Mouse (Mus musculus): ENCODE results near the gene Glb1l. TPM values are rescaled to one million over a fixed set of nuclear protein-coding genes. Genes with fewer than 3 reads are reported as not detected.

Glb1l gene
- polyA plus RNA-seq, 1 experiment from 2014 or later: 47.4 TPM

DNA sequence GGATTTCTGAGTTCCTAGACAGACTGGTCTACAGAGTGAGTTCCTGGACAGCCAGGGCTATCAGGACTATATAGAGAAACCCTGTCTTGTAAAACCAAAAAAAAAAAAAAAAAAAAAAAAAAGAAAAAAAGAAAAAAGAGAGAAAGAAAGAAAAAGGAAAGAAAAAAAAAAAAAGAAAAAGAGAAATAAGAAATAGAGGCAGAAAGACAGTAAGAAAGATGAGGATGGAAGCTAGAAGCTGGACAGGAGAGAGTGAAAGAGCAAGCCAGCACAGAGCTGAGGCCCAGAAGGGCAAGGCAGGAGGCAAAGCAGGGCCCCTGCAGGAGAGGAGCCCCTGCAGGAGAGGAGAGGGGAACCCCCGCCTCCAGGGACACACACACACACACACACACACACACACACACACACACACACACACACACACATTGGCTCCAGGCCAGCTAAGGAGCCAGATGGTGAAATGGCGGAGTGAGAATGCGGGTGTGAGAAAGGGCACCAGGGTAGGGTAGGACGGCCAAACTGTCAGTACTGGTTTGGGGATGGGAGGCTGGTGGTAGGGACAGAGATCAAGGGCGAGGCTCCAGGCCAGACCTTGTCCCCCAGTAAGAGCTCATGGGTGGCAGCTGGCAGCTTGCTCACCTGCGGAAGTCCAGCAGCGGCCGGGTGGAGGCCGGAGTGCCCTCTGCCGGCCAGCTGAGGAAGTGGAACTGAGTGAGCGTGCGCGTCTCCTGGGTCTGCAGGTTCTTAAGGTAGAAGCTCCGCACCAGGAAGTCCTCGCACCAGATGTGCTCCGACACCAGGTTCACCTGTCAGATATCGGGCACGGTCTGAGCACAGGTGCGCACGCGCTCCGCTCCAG, 40.7 kb upstream of the Glb1l start:
- peak; percentile 89 for TF ChIP-seq CTCF (IDR thresholded peaks at IDR 0.05; ENCODE audit: low read depth)
- Histone ChIP-seq H3K27me3 (ENCODE audit: insufficient read depth, low read length) (no peaks in the 10 kb centered on the region), H3K9ac (ENCODE audit: low read depth, low read length) (no peak overlapping the region), H3K27ac (no peak overlapping the region), H3K4me2 (ENCODE audit: low read length) (peak overlapping the region; percentile 42), H3K4me1 (replicated peaks; ENCODE audit: insufficient read depth, low read length) (peaks cover 10% of the 10 kb centered on the region; the same call in 1 of the 2 replicates), H3K4me3 (replicated peaks; ENCODE audit: low read depth, low read length) (no peak overlapping the region; the same call in 1 of the 2 replicates), H3K36me3 (ENCODE audit: insufficient read depth, low read length) (no peaks in the 10 kb centered on the region), H3K9me3 (replicated peaks; ENCODE audit: low read length) (no peaks in the 10 kb centered on the region)
- ATAC-seq (replicated peaks; ENCODE audit: low FRiP score, low read depth): peak; percentile 42
- 4% methylated on average over 22 of the region's 22 CpGs for WGBS
- DNase-seq (ENCODE audit: low spot score): peak; percentile 76

DNA sequence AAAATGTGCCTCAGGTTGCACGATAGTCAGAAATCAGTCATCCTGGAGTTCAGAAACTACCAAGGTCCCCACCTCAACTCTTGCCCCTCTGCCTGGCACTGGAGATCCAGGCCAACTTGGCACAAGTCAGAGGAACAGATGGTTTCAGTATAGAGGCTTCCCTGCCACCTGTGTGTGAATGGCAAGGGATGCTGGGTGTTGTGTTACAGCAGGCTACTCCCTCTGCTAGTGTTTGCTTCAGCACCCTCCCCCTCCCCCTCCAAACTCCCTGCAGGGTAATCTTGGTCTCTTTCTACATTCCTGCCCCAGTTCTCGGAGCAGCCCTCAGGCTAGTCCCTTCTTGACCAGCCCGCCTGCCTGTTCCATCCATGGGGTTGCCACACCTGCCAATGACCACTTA, 39.9 kb upstream of the Glb1l start:
- no peak overlapping the region for H3K9ac ChIP-seq (ENCODE audit: low read depth, low read length)
- no peaks in the 10 kb centered on the region for H3K9me3 ChIP-seq (replicated peaks; ENCODE audit: low read length)
- TF ChIP-seq CTCF (IDR thresholded peaks at IDR 0.05; ENCODE audit: low read depth): no peak
- H3K4me3 ChIP-seq (replicated peaks; ENCODE audit: low read depth, low read length): no peak overlapping the region
- DNase-seq (ENCODE audit: low spot score) (no peak), ATAC-seq (replicated peaks; ENCODE audit: low FRiP score, low read depth) (no peak)
- peaks cover 10% of the 10 kb centered on the region; the same call in 1 of the 2 replicates for H3K4me1 ChIP-seq (replicated peaks; ENCODE audit: insufficient read depth, low read length)
- H3K27me3 ChIP-seq (ENCODE audit: insufficient read depth, low read length): no peaks in the 10 kb centered on the region
- 47% methylated on average over 3 of the region's 3 CpGs for WGBS
- H3K36me3 ChIP-seq (ENCODE audit: insufficient read depth, low read length): no peaks in the 10 kb centered on the region
- H3K27ac ChIP-seq: no peak overlapping the region
- no peak overlapping the region for H3K4me2 ChIP-seq (ENCODE audit: low read length)

DNA sequence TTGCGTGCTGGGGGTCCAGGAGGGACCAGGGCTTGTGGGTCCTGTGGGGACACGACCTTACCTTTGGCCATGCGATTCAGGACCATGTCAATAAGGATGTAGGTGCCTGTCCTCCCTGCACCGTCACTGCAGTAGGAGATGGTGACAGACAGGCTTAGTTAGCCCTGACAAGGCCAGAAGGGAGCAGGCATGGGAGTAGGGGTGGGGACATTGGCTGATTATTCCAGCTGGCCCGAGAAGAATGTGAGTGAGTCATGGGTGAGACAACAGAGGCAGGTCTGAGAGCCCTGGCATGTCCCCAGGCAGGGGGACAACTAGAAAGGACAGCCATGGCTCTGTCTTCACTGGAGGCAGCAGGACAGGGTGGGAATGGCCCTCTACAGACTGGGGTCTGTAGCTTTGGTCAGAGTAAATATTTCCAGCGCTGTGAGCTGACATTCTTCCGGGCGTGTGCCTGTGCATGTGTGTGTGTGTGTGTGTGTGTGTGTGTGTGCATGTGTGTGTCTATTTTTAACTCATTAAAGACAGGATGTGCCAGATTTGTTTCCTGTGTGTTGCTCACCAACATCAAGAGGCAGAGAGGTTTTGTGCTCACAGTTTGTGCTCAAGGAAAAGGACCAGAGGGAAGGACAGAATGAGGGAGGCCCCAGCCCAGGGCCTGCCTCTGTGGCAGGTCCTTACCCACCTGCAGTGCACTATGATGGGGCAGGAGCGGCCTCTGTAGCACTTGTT, 37.6 kb upstream of the Glb1l start:
- WGBS: 37% methylated on average over 9 of the region's 9 CpGs
- peak; percentile 44; the same call in 1 of the 2 replicates for ATAC-seq (replicated peaks; ENCODE audit: low FRiP score, low read depth)

GRCm38 (mm10) chr1:75247071-75247930, 36.7 kb upstream of the Glb1l start:
- H3K9me3 ChIP-seq (replicated peaks; ENCODE audit: low read length): no peaks in the 10 kb centered on the region
- WGBS: 77% methylated on average over 16 of the region's 16 CpGs
- H3K27ac ChIP-seq: peak overlapping the region; percentile 40; the same call in 1 of the 2 replicates
- DNase-seq (ENCODE audit: low spot score) (no peak), ATAC-seq (replicated peaks; ENCODE audit: low FRiP score, low read depth) (no peak)
- H3K4me1 ChIP-seq (replicated peaks; ENCODE audit: insufficient read depth, low read length): peaks cover 10% of the 10 kb centered on the region; the same call in 1 of the 2 replicates
- 0 out of 2 replicates have a peak, but pooled peaks cover 8% of the 10 kb centered on the region for H3K36me3 ChIP-seq (ENCODE audit: insufficient read depth, low read length)
- H3K9ac ChIP-seq (ENCODE audit: low read depth, low read length): peak overlapping the region; percentile 23; the same call in 1 of the 2 replicates
- no peak overlapping the region for H3K4me3 ChIP-seq (replicated peaks; ENCODE audit: low read depth, low read length)
- H3K27me3 ChIP-seq (ENCODE audit: insufficient read depth, low read length): no peaks in the 10 kb centered on the region
- no peak for TF ChIP-seq CTCF (IDR thresholded peaks at IDR 0.05; ENCODE audit: low read depth)
- H3K4me2 ChIP-seq (ENCODE audit: low read length): no peak overlapping the region

More for the DNA sequence above, 37.6 kb upstream of the Glb1l start:
- Histone ChIP-seq H3K27ac (peak overlapping the region; percentile 40; the same call in 1 of the 2 replicates), H3K4me3 (replicated peaks; ENCODE audit: low read depth, low read length) (no peak overlapping the region), H3K4me1 (replicated peaks; ENCODE audit: insufficient read depth, low read length) (peaks cover 10% of the 10 kb centered on the region; the same call in 1 of the 2 replicates), H3K36me3 (ENCODE audit: insufficient read depth, low read length) (0 out of 2 replicates have a peak, but pooled peaks cover 8% of the 10 kb centered on the region), H3K4me2 (ENCODE audit: low read length) (no peak overlapping the region), H3K9me3 (replicated peaks; ENCODE audit: low read length) (no peaks in the 10 kb centered on the region), H3K27me3 (ENCODE audit: insufficient read depth, low read length) (no peaks in the 10 kb centered on the region), H3K9ac (ENCODE audit: low read depth, low read length) (peak overlapping the region; percentile 23; the same call in 1 of the 2 replicates)
- DNase-seq (ENCODE audit: low spot score): peak; percentile 48
- TF ChIP-seq CTCF (IDR thresholded peaks at IDR 0.05; ENCODE audit: low read depth): no peak

- TF ChIP-seq CTCF (IDR thresholded peaks at IDR 0.05; ENCODE audit: low read depth): peak; percentile 16; the same call in 1 of the 2 replicates
- ATAC-seq (replicated peaks; ENCODE audit: low FRiP score, low read depth): peak; percentile 69
- WGBS: 25% methylated on average over 4 of the region's 4 CpGs
- H3K4me2 ChIP-seq (ENCODE audit: low read length): no peak overlapping the region
- H3K27ac ChIP-seq: no peak overlapping the region
- DNase-seq (ENCODE audit: low spot score): peak; percentile 81
- no peak overlapping the region for H3K9ac ChIP-seq (ENCODE audit: low read depth, low read length)
- H3K9me3 ChIP-seq (replicated peaks; ENCODE audit: low read length): no peaks in the 10 kb centered on the region
- peaks cover 7% of the 10 kb centered on the region; the same call in 1 of the 2 replicates for H3K4me1 ChIP-seq (replicated peaks; ENCODE audit: insufficient read depth, low read length)
- no peak overlapping the region for H3K4me3 ChIP-seq (replicated peaks; ENCODE audit: low read depth, low read length)
- H3K36me3 ChIP-seq (ENCODE audit: insufficient read depth, low read length): peaks cover 12% of the 10 kb centered on the region; the same call in 1 of the 2 replicates
- H3K27me3 ChIP-seq (ENCODE audit: insufficient read depth, low read length): no peaks in the 10 kb centered on the region
Observed at GRCm38 (mm10) chr1:75244836-75245235, 34.2 kb upstream of the Glb1l start.
